Mouse (Mus musculus) kidney, embryonic 16.5 days (tissue): ENCODE results near the gene Trim44. TPM values are rescaled to one million over a fixed set of nuclear protein-coding genes. Genes with fewer than 3 reads are reported as not detected.

Source experiments
- ATAC-seq: fragments of 200-750 bp; cut with Nextera tagmentation; 2 replicates; pipeline ENCODE4 v1.8.0; 2017; ENCODE audit warnings: moderate TSS enrichment; ENCODE audit not compliant: low FRiP score, low TSS enrichment
- H3K27ac ChIP-seq: fragments of 300-500 bp; sonication (generic); 2 replicates; pipeline ENCODE4 v1.5.1; 2014; ENCODE audit warnings: low read length
- H3K27me3 ChIP-seq: fragments of 300-500 bp; sonication (generic); 2 replicates; pipeline ENCODE4 v1.6.1; 2014; ENCODE audit warnings: low read length, control low read depth, mixed read lengths; ENCODE audit not compliant: insufficient read depth
- H3K36me3 ChIP-seq: fragments of 300-500 bp; sonication (generic); 2 replicates; pipeline ENCODE4 v1.6.1; 2014; ENCODE audit warnings: low read length, control low read depth, mixed read lengths; ENCODE audit not compliant: insufficient read depth
- H3K4me1 ChIP-seq: fragments of 300-500 bp; sonication (generic); 2 replicates; pipeline ENCODE4 v1.6.1; 2014; ENCODE audit warnings: low read length, control low read depth, mixed read lengths; ENCODE audit not compliant: insufficient read depth
- H3K4me2 ChIP-seq: fragments of 300-500 bp; sonication (generic); replicated peaks from 2 replicates; pipeline ENCODE4 v1.6.1; 2014; ENCODE audit warnings: low read depth, low read length
- H3K4me3 ChIP-seq: fragments of 300-500 bp; sonication (generic); 2 replicates; pipeline ENCODE4 v1.5.1; 2014; ENCODE audit warnings: mild to moderate bottlenecking, low read length
- H3K9ac ChIP-seq: fragments of 300-500 bp; sonication (generic); replicated peaks from 2 replicates; pipeline ENCODE4 v1.6.1; 2014; ENCODE audit warnings: low read length
- H3K9me3 ChIP-seq: fragments of 300-500 bp; sonication (generic); 2 replicates; pipeline ENCODE4 v1.6.1; 2016; ENCODE audit warnings: low read length, control low read depth
- WGBS: fragments of 180-500 bp; shearing (Covaris S2); extraction: QIAGEN DNeasy Blood & Tissue Kit; methylation state at CpG from one replicate; pipeline ENCODE4 v1.1.7; 2014; 5-methylcytosine and 5-hydroxymethylcytosine counted together
- polyA plus RNA-seq: library from polyadenylated mRNA; unstranded; fragments of >200 nt; fragmentation: Nextera tagmentation; extraction: Ambion mirVana; gene quantifications from 2 replicates; pipeline ENCODE4 v1.2.1, GENCODE M21; 2015

Gene Trim44
- polyA plus RNA-seq, 1 experiment from 2014 or later: 23.4 TPM

GRCm38 (mm10) chr2:102409741-102410140, 2.1 kb upstream of the Trim44 start:
- ATAC-seq: no peak
- Histone ChIP-seq H3K4me3 (no peak overlapping the region), H3K9ac (no peak overlapping the region), H3K36me3 (no peaks in the 10 kb centered on the region), H3K27ac (no peak overlapping the region), H3K9me3 (no peaks in the 10 kb centered on the region), H3K4me1 (peaks cover 27% of the 10 kb centered on the region), H3K4me2 (no peak overlapping the region), H3K27me3 (no peaks in the 10 kb centered on the region)
- 82% methylated on average over 3 of the region's 3 CpGs for WGBS

- H3K27ac ChIP-seq: 0 out of 2 replicates have a peak overlapping the region, but pooled peaks have one; percentile 18
- H3K9me3 ChIP-seq: no peaks in the 10 kb centered on the region
- H3K4me1 ChIP-seq: peaks cover 28% of the 10 kb centered on the region
- no peaks in the 10 kb centered on the region for H3K27me3 ChIP-seq
- no peak overlapping the region for H3K4me3 ChIP-seq
- no peaks in the 10 kb centered on the region for H3K36me3 ChIP-seq
- H3K9ac ChIP-seq: no peak overlapping the region
- ATAC-seq: 0 out of 2 replicates have a peak, but pooled peaks have one; percentile 53
- 56% methylated on average over 4 of the region's 4 CpGs for whole genome bisulfite sequencing
- peak overlapping the region; percentile 31 for H3K4me2 ChIP-seq
These were observed 1.0 kb downstream of the Trim44 start for GRCm38 (mm10) chr2:102406324-102407304.

- peaks cover 39% of the 10 kb centered on the region for H3K4me1 ChIP-seq
- H3K4me3 ChIP-seq: no peak overlapping the region
- no peak overlapping the region for H3K9ac ChIP-seq
- no peaks in the 10 kb centered on the region for H3K36me3 ChIP-seq
- no peaks in the 10 kb centered on the region for H3K9me3 ChIP-seq
- H3K27ac ChIP-seq: no peak overlapping the region
- no peak for ATAC-seq
- WGBS: 84% methylated on average over 5 of the region's 5 CpGs
- H3K27me3 ChIP-seq: no peaks in the 10 kb centered on the region
- H3K4me2 ChIP-seq: no peak overlapping the region
These were observed 3.6 kb downstream of the Trim44 start for GRCm38 (mm10) chr2:102403982-102404381.

- ATAC-seq: no peak
- H3K4me2 ChIP-seq: no peak overlapping the region
- no peak overlapping the region for H3K4me3 ChIP-seq
- peaks cover 39% of the 10 kb centered on the region for H3K4me1 ChIP-seq
- H3K9me3 ChIP-seq: no peaks in the 10 kb centered on the region
- no peaks in the 10 kb centered on the region for H3K27me3 ChIP-seq
- H3K9ac ChIP-seq: no peak overlapping the region
- no peaks in the 10 kb centered on the region for H3K36me3 ChIP-seq
- WGBS: 90% methylated on average over 4 of the region's 4 CpGs
- H3K27ac ChIP-seq: no peak overlapping the region
These were observed 4.3 kb downstream of the Trim44 start for GRCm38 (mm10) chr2:102403306-102403705.

GRCm38 (mm10) chr2:102401352-102401692, 6.3 kb downstream of the Trim44 start:
- peak overlapping the region; percentile 90 for H3K9ac ChIP-seq
- H3K4me2 ChIP-seq: peak overlapping the region; percentile 97
- no peaks in the 10 kb centered on the region for H3K27me3 ChIP-seq
- peaks cover 25% of the 10 kb centered on the region for H3K4me1 ChIP-seq
- peak overlapping the region; percentile 79 for H3K4me3 ChIP-seq
- no peaks in the 10 kb centered on the region for H3K36me3 ChIP-seq
- H3K27ac ChIP-seq: peak overlapping the region; percentile 91
- 14% methylated on average over 6 of the region's 6 CpGs for WGBS
- H3K9me3 ChIP-seq: no peaks in the 10 kb centered on the region
- no peak for ATAC-seq

- Histone ChIP-seq H3K9me3 (no peaks in the 10 kb centered on the region), H3K4me3 (peak overlapping the region; percentile 79), H3K36me3 (no peaks in the 10 kb centered on the region), H3K27me3 (no peaks in the 10 kb centered on the region), H3K4me2 (peak overlapping the region; percentile 97), H3K9ac (peak overlapping the region; percentile 90), H3K4me1 (peaks cover 20% of the 10 kb centered on the region), H3K27ac (peak overlapping the region; percentile 91)
- WGBS: under 1% methylated on average over 87 of the region's 94 CpGs
- peak; percentile 95 for ATAC-seq
These were observed 6.8 kb downstream of the Trim44 start for GRCm38 (mm10) chr2:102400605-102401351.

GRCm38 (mm10) chr2:102399864-102400604, 7.6 kb downstream of the Trim44 start:
- Histone ChIP-seq H3K4me1 (peaks cover 20% of the 10 kb centered on the region), H3K27me3 (no peaks in the 10 kb centered on the region), H3K36me3 (no peaks in the 10 kb centered on the region), H3K9me3 (no peaks in the 10 kb centered on the region), H3K9ac (peak overlapping the region; percentile 90), H3K4me3 (peak overlapping the region; percentile 79), H3K27ac (peak overlapping the region; percentile 91), H3K4me2 (peak overlapping the region; percentile 97)
- 36% methylated on average over 48 of the region's 48 CpGs for WGBS
- no peak; the same call in 1 of the 2 replicates for ATAC-seq

- Histone ChIP-seq H3K4me2 (no peak overlapping the region), H3K4me1 (peaks cover 18% of the 10 kb centered on the region), H3K9me3 (no peaks in the 10 kb centered on the region), H3K4me3 (no peak overlapping the region), H3K36me3 (peaks cover 2% of the 10 kb centered on the region; the same call in 1 of the 2 replicates), H3K27me3 (no peaks in the 10 kb centered on the region), H3K27ac (no peak overlapping the region), H3K9ac (no peak overlapping the region)
- no peak for ATAC-seq
- 73% methylated on average over 1 of the region's 1 CpGs for WGBS
These were observed 11.1 kb downstream of the Trim44 start for GRCm38 (mm10) chr2:102396493-102396892.

- no peak overlapping the region for H3K4me3 ChIP-seq
- ATAC-seq: no peak
- H3K36me3 ChIP-seq: peaks cover 2% of the 10 kb centered on the region; the same call in 1 of the 2 replicates
- no peak overlapping the region for H3K4me2 ChIP-seq
- H3K27ac ChIP-seq: no peak overlapping the region
- no peak overlapping the region for H3K9ac ChIP-seq
- no peaks in the 10 kb centered on the region for H3K27me3 ChIP-seq
- H3K4me1 ChIP-seq: 0 out of 2 replicates have a peak, but pooled peaks cover 4% of the 10 kb centered on the region
- WGBS: 89% methylated on average over 1 of the region's 1 CpGs
- no peaks in the 10 kb centered on the region for H3K9me3 ChIP-seq
These were observed 14.2 kb downstream of the Trim44 start for GRCm38 (mm10) chr2:102393457-102393856.
